Mouse (Mus musculus) forebrain, postnatal 0 days (tissue): Measurements from ENCODE around the gene Trim37. TPM values are rescaled to one million over a fixed set of nuclear protein-coding genes. Genes with fewer than 3 reads are reported as not detected.

ENCODE experiments used
- ATAC-seq: fragments of 200-750 bp; cut with Nextera tagmentation; 2 replicates; pipeline ENCODE4 v1.8.0; 2017; ENCODE audit warnings: mild to moderate bottlenecking, moderate library complexity
- DNase-seq: peaks from one replicate; pipeline ENCODE4 v3.0.0-alpha.2; 2015
- H3K27ac ChIP-seq: fragments of 300-500 bp; sonication (generic); 2 replicates; pipeline ENCODE4 v1.5.1; 2014; ENCODE audit warnings: low read depth, mild to moderate bottlenecking, antibody characterized with exemption, low read length, moderate library complexity, mixed read lengths
- H3K27me3 ChIP-seq: fragments of 300-500 bp; sonication (generic); 2 replicates; pipeline ENCODE4 v1.6.1; 2014; ENCODE audit warnings: mild to moderate bottlenecking, low read length, mixed read lengths; ENCODE audit not compliant: insufficient read depth
- H3K36me3 ChIP-seq: fragments of 300-500 bp; sonication (generic); 2 replicates; pipeline ENCODE4 v1.6.1; 2014; ENCODE audit warnings: mild to moderate bottlenecking, moderate library complexity; ENCODE audit not compliant: insufficient read depth
- H3K4me1 ChIP-seq: fragments of 300-500 bp; sonication (generic); 2 replicates; pipeline ENCODE4 v1.6.1; 2014; ENCODE audit warnings: antibody characterized with exemption; ENCODE audit not compliant: insufficient read depth
- H3K4me2 ChIP-seq: fragments of 300-500 bp; sonication (generic); 2 replicates; pipeline ENCODE4 v1.6.1; 2014; ENCODE audit warnings: low read depth, mild to moderate bottlenecking, moderate library complexity
- H3K4me3 ChIP-seq: fragments of 300-500 bp; sonication (generic); 2 replicates; pipeline ENCODE4 v1.5.1; 2014; ENCODE audit warnings: low read depth, low read length, mixed read lengths
- H3K9ac ChIP-seq: fragments of 300-500 bp; sonication (generic); 2 replicates; pipeline ENCODE4 v1.6.1; 2014; ENCODE audit warnings: mild to moderate bottlenecking
- H3K9me3 ChIP-seq: fragments of 300-500 bp; sonication (generic); 2 replicates; pipeline ENCODE4 v1.6.1; 2016; ENCODE audit warnings: low read length
- CTCF ChIP-seq: sonication (generic); IDR thresholded peaks from 2 replicates; pipeline ENCODE4 v1.5.1; 2016; ENCODE audit warnings: antibody characterized with exemption, control low read depth, low read depth
- WGBS: fragments of 180-500 bp; shearing (Covaris S2); extraction: QIAGEN DNeasy Blood & Tissue Kit; methylation state at CpG from one replicate; pipeline ENCODE4 v1.1.7; 2014; 5-methylcytosine and 5-hydroxymethylcytosine counted together
- polyA plus RNA-seq: library from polyadenylated mRNA; unstranded; fragments of >200 nt; fragmentation: Nextera tagmentation; extraction: Ambion mirVana; gene quantifications from 2 replicates; pipeline ENCODE4 v1.2.1, GENCODE M21; 2015
- total RNA-seq: library from RNA; depleted of rRNA; stranded (reverse); fragments of >200 nt; gene quantifications from 2 replicates; pipeline ENCODE4 v1.2.3, GENCODE M21; 2014

Trim37 gene
- total and polyA plus RNA-seq, 2 experiments from 2014 or later = 68.7 to 139 TPM

- Histone ChIP-seq H3K4me2 (peak within 1 kb of the TSS; percentile 66), H3K9ac (peak within 1 kb of the TSS; percentile 81), H3K4me3 (peak within 1 kb of the TSS; percentile 70), H3K36me3 (no peaks in the 10 kb centered on the region), H3K27ac (peak within 1 kb of the TSS; percentile 93), H3K9me3 (no peaks in the 10 kb centered on the region), H3K27me3 (no peaks in the 10 kb centered on the region), H3K4me1 (0 out of 2 replicates have a peak, but pooled peaks cover 4% of the 10 kb centered on the region)
- WGBS = 1% methylated on average over 40 of the region's 40 CpGs
- DNase-seq (peak; percentile 100), ATAC-seq (peak; percentile 98)
- TF ChIP-seq CTCF = no peak
Measured at GRCm38 (mm10) chr11:87108755-87109518, 17.9 kb upstream of the Trim37 start, which contains the start of gene Ska2. Gene Ska2, plus strand, starts transcription at chr11:87109234.

DNA sequence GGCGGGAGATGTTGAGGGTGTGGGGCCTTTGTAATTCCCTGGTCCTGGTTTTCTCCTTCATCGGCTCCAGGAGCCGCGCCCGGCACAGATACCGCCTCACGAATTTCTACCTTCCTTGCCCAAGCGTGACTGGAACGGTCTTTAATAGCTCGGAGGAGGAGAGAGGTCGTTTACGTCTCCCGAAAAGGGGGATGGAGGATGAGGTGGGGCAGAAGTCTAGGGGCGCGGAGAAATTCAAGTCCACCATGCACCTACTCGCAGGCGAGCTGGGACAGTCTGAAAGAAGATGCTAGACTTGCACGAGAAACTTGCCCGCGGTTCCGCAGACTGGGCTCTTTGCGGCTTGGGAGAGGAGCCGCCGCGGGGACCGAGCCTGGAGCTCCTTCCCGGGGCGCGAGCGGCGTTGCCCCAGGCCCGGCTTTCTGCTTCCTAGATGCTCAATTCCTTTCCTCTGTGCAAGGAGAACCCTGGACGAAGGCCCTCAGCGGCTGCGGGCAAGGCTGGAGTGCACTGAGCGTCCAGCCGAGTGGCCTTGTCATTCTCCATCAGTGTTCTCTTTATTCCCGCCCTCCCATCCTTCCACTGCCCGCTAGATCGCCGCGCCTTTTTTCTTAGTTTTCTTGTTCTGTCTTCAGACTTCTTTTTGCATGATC is 17.2 kb upstream of the Trim37 start:
- Histone ChIP-seq H3K4me3 (peak overlapping the region; percentile 70), H3K9me3 (no peaks in the 10 kb centered on the region), H3K9ac (peak overlapping the region; percentile 81), H3K27me3 (no peaks in the 10 kb centered on the region), H3K27ac (peak overlapping the region; percentile 93), H3K36me3 (0 out of 2 replicates have a peak, but pooled peaks cover under 1% of the 10 kb centered on the region), H3K4me1 (0 out of 2 replicates have a peak, but pooled peaks cover 4% of the 10 kb centered on the region), H3K4me2 (peak overlapping the region; percentile 66)
- ATAC-seq (no peak), DNase-seq (no peak)
- whole genome bisulfite sequencing = under 1% methylated on average over 42 of the region's 42 CpGs
- no peak for TF ChIP-seq CTCF

- TF ChIP-seq CTCF = no peak
- Histone ChIP-seq H3K36me3 (peaks cover 6% of the 10 kb centered on the region; the same call in 1 of the 2 replicates), H3K4me3 (peak overlapping the region; percentile 70), H3K9ac (peak overlapping the region; percentile 81), H3K4me1 (0 out of 2 replicates have a peak, but pooled peaks cover 4% of the 10 kb centered on the region), H3K27ac (peak overlapping the region; percentile 93), H3K4me2 (peak overlapping the region; percentile 66), H3K9me3 (no peaks in the 10 kb centered on the region), H3K27me3 (no peaks in the 10 kb centered on the region)
- DNase-seq (no peak), ATAC-seq (no peak)
- 3% methylated on average over 9 of the region's 9 CpGs for WGBS
Measured at GRCm38 (mm10) chr11:87110172-87110909, 16.5 kb upstream of the Trim37 start.

DNA sequence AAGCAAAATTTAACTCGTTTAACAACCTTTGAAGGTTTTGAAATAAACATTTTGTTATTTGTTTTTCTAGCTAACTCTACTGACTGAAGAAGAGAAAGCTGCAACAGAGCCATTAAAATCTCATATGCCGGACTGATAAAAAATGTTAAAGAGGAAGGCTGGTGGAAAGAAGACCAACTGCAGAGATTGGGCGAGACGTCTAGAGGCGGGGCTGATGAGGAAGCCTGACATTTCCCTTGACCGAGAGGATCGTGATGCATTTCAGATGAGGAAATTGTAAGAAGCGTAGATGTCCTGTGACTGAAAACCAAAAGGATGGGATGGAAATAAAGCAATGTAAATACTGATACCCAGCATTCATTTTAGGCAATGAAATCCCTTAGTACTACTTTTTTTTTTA is 5.0 kb upstream of the Trim37 start:
- 71% methylated on average over 8 of the region's 8 CpGs for WGBS
- no peaks in the 10 kb centered on the region for H3K4me1 ChIP-seq
- H3K9me3 ChIP-seq = no peaks in the 10 kb centered on the region
- no peak overlapping the region for H3K9ac ChIP-seq
- no peak overlapping the region for H3K4me2 ChIP-seq
- H3K36me3 ChIP-seq = peaks cover 30% of the 10 kb centered on the region
- DNase-seq (no peak), ATAC-seq (no peak)
- no peak overlapping the region for H3K4me3 ChIP-seq
- no peak overlapping the region for H3K27ac ChIP-seq
- no peaks in the 10 kb centered on the region for H3K27me3 ChIP-seq
- no peak for TF ChIP-seq CTCF

- Histone ChIP-seq H3K4me2 (peak overlapping the region; percentile 62), H3K27ac (no peak overlapping the region), H3K4me3 (no peak overlapping the region; the same call in 1 of the 2 replicates), H3K9ac (no peak overlapping the region), H3K9me3 (no peaks in the 10 kb centered on the region), H3K4me1 (no peaks in the 10 kb centered on the region), H3K27me3 (no peaks in the 10 kb centered on the region), H3K36me3 (peaks cover 23% of the 10 kb centered on the region)
- DNase-seq = no peak
- TF ChIP-seq CTCF = no peak
- 46% methylated on average over 4 of the region's 4 CpGs for WGBS
- no peak for ATAC-seq
Measured at GRCm38 (mm10) chr11:87125562-87125961, 1.3 kb upstream of the Trim37 start.

DNA sequence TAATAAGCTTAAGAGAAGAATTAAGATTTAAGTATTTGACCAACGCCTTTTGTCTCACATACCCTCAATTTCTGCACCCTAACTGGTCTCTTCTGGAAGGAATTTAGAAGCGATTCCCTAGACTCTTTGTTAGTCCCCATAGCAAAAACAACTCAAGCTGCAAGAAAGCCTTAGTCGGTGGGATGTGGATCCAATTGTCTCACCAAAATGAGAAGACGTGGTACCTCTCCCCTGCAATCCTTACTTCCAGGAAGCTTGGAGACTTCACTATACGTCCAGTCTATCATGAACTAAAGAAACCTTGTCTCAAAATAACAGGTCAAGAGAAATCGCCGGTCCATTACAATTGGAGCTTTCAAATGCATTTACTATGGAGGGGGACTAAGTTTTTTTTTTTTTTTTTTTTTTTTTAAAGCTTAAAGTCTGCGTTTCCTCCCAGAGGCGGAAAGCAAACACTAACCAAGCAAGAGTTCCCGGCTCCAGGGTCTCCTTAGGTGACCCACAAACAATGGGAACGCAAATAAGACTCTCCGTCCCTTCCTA is 525 bp upstream of the Trim37 start:
- no peaks in the 10 kb centered on the region for H3K27me3 ChIP-seq
- no peak for TF ChIP-seq CTCF
- H3K4me3 ChIP-seq = peak overlapping the region; percentile 90
- H3K4me2 ChIP-seq = peak overlapping the region; percentile 62
- no peaks in the 10 kb centered on the region for H3K4me1 ChIP-seq
- H3K27ac ChIP-seq = peak overlapping the region; percentile 93
- peaks cover 21% of the 10 kb centered on the region for H3K36me3 ChIP-seq
- H3K9ac ChIP-seq = peak overlapping the region; percentile 89
- WGBS = under 1% methylated on average over 12 of the region's 12 CpGs
- H3K9me3 ChIP-seq = no peaks in the 10 kb centered on the region
- no peak for ATAC-seq
- no peak for DNase-seq
